Mouse (Mus musculus) erythroblast, embryonic 14.5 days (primary cell): ENCODE measurements around the gene Tada3. TPM values are rescaled to one million over a fixed set of nuclear protein-coding genes. Genes with fewer than 3 reads are reported as not detected.

Source experiments
- H3K27me3 ChIP-seq: 2 replicates; pipeline ENCODE4 v1.6.1; 2012; ENCODE audit warnings: inconsistent platforms; ENCODE audit not compliant: control insufficient read depth
- H3K36me3 ChIP-seq: 2 replicates; pipeline ENCODE4 v1.6.1; 2012; ENCODE audit warnings: mild to moderate bottlenecking, inconsistent platforms; ENCODE audit not compliant: control insufficient read depth
- H3K4me1 ChIP-seq: 2 replicates; pipeline ENCODE4 v1.6.1; 2012; ENCODE audit warnings: inconsistent platforms; ENCODE audit not compliant: control insufficient read depth
- H3K4me3 ChIP-seq: replicated peaks from 2 replicates; pipeline ENCODE3; 2012; ENCODE audit warnings: moderate library complexity, mild to moderate bottlenecking, inconsistent platforms
- H3K9me3 ChIP-seq: 2 replicates; pipeline ENCODE4 v1.6.1; 2012; ENCODE audit warnings: low read length, inconsistent platforms, mixed read lengths; ENCODE audit not compliant: control insufficient read depth
- GATA1 ChIP-seq: IDR thresholded peaks from 2 replicates; pipeline ENCODE4 v1.6.1; 2012; ENCODE audit warnings: low read length, inconsistent platforms, mixed read lengths
- TAL1 ChIP-seq: IDR thresholded peaks from 3 replicates; pipeline ENCODE4 v1.6.1; 2012; ENCODE audit warnings: low read length, inconsistent platforms, mixed read lengths
- polyA plus RNA-seq: library from polyadenylated mRNA; stranded (reverse); fragments of >175 nt; gene quantifications from 2 replicates; pipeline ENCODE4 v1.2.3, GENCODE M21; 2012

Gene Tada3
- polyA plus RNA-seq, 1 experiment, result 15.1 TPM

DNA sequence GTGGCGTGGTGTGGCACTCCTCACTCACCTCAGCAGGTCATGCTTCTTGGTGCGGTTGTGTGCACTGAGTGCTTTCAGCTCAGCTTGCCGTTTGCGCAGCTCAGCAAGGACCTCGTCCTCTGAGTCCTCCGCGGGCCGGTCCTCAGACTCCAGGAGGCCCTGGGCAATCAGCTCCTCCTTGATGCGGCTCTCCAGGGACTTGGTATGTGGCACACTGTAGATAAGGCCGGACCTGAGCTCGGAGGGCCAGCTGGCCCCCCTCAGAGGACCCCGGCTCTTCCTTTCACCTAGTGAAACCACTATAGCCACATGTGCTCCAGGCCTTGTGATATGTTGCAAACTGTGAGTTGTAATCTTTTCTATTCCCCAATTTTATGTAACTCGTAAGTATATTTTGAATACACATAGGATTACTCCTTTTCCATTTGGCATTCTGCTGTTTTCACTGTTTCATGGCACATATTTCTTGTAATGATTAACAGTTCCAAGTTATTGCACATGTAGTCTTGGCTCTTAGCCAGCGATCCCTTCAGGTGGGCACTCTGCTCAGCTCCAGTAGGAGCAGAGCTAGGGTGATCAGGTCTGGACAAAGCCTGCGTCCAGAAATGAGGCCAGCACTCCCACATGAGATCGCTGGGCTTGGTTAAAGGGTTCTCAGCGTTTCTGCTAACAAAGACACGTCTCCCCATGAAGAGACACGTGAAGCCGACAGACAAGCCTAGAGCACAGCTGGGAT lies 7.3 kb downstream of the Tada3 start:
- Histone ChIP-seq H3K36me3 (peaks cover 86% of the 10 kb centered on the region), H3K27me3 (no peaks in the 10 kb centered on the region)

DNA sequence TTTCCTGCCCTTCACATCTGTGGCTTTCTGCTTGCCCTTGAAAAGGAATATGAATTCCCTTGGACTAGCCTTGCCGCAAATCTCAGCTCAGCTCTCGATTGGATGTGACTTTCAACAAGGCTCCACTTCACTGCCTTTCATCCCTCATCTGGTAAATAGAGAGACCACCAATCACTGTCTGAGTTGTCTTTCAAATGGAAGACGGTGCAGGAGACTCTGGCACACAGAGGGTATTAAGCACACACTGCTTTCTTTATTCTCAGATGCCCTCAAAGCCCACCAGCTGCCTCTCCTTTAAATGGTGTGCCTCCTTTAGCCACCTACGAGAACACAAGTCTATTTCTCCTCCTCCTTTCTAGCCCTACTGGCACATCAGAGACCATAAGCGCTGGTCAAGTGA lies 9.1 kb downstream of the Tada3 start:
- Histone ChIP-seq H3K4me3 (no peak overlapping the region), H3K27me3 (no peaks in the 10 kb centered on the region), H3K36me3 (peaks cover 69% of the 10 kb centered on the region), H3K9me3 (no peaks in the 10 kb centered on the region), H3K4me1 (peaks cover 16% of the 10 kb centered on the region)
- no peak for TF ChIP-seq GATA1
- no peak for TF ChIP-seq TAL1

More for the DNA sequence above, 7.3 kb downstream of the Tada3 start:
- peaks cover 29% of the 10 kb centered on the region for H3K4me1 ChIP-seq
- no peak overlapping the region for H3K4me3 ChIP-seq
- TF ChIP-seq TAL1 (no peak), GATA1 (no peak)
- H3K9me3 ChIP-seq, result no peaks in the 10 kb centered on the region

DNA sequence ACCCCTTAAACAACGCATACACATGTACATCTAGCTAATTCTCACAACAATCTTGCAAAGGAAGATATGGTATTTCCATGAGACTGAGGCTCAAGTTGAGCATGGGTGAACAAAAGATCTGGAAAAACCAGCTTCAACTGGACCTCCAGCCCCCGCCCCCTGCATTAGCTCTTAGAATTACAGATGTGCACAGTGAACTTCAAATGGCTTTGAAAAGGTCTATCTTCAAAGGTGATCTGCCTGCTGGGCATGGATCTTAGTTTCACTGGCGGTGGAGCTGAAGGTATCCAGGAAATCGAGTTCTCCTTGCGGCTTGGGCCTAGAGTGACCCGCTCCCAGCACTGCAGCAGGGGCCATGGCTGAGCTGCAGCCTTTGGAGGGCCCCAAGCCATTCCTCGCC lies 9.6 kb downstream of the Tada3 start:
- H3K27me3 ChIP-seq, result no peaks in the 10 kb centered on the region
- H3K4me1 ChIP-seq, result peaks cover 11% of the 10 kb centered on the region
- peaks cover 64% of the 10 kb centered on the region for H3K36me3 ChIP-seq
- H3K9me3 ChIP-seq, result no peaks in the 10 kb centered on the region
- no peak overlapping the region for H3K4me3 ChIP-seq
- TF ChIP-seq TAL1 (no peak), GATA1 (no peak)

DNA sequence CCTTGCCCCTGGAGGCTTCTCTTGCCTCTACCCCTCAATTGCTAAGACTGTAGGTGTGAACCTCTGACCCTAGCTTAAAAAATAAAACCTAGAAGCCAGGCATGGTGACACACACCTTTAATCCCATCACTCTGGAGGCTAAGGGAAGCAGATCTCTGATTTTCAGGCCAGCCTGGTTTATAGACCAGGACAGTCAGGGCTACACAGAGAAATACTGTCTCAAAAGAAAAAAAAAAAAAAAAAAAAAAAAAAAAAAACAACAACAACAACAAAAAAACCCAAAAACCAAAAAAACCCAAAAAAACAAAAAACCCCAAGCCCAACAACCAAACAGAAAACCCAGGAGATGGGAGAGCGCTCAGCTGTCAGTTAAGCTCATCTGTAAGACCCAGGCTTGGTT lies 10.1 kb downstream of the Tada3 start:
- H3K4me3 ChIP-seq, result no peak overlapping the region
- peaks cover 59% of the 10 kb centered on the region for H3K36me3 ChIP-seq
- no peaks in the 10 kb centered on the region for H3K9me3 ChIP-seq
- no peaks in the 10 kb centered on the region for H3K27me3 ChIP-seq
- peaks cover 6% of the 10 kb centered on the region for H3K4me1 ChIP-seq
- no peak for TF ChIP-seq TAL1
- TF ChIP-seq GATA1, result no peak

DNA sequence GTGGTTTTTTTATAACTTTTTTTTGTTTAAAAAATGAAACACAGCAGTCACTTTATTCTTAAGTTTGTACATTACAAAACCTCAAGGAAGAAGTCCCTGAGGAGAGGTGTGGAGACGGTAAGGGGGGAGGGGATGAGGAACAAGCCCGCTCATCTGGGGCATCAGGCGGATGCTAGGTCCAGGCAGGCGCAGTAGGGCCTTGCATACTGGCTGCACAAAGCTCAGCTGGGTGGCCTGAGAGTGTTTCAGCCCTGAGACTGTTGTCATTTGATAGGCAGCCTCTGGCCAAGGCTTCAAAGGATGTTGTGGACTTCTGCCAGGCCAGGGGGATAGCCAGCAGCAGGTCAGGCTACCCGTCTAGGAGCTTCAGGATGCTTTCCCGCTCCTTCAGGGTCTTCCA lies 11.0 kb downstream of the Tada3 start:
- no peaks in the 10 kb centered on the region for H3K27me3 ChIP-seq
- H3K4me1 ChIP-seq, result no peaks in the 10 kb centered on the region; the same call in 1 of the 2 replicates
- no peak for TF ChIP-seq TAL1
- no peak for TF ChIP-seq GATA1
- H3K9me3 ChIP-seq, result no peaks in the 10 kb centered on the region
- no peak overlapping the region for H3K4me3 ChIP-seq
- H3K36me3 ChIP-seq, result peaks cover 50% of the 10 kb centered on the region

DNA sequence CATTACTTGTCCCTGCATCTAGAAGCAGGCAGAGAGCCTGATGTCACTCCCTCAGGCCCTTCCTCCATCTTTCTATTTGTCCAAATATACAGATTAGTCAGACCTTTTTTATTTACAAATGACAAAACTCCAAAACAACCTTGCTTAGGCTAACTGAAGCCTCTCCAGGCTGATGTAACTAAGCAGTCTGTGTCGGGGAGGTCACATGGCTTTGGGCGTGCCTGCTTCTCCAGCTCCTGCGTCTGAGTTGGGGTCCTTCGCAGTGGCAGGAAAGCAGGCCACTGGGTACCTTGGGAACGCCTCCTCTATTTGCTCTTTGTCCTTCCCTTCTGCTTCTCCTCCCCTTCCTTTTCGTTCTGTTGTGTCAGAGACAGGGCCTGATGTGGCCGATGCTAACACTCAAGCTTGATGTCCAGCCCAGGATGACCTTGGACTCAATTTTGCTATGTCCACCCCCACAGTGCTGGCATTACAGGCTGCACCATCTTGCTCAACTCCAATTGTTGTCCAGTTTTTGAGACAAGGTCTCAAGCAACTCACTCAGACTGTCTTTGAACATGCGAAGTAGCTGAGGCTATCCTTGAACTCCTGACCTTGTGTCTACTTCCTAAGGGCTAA lies 13.1 kb downstream of the Tada3 start:
- Histone ChIP-seq H3K27me3 (no peaks in the 10 kb centered on the region), H3K36me3 (peaks cover 29% of the 10 kb centered on the region), H3K4me1 (no peaks in the 10 kb centered on the region; the same call in 1 of the 2 replicates), H3K9me3 (no peaks in the 10 kb centered on the region), H3K4me3 (no peak overlapping the region)
- TF ChIP-seq GATA1 (no peak), TAL1 (no peak)

DNA sequence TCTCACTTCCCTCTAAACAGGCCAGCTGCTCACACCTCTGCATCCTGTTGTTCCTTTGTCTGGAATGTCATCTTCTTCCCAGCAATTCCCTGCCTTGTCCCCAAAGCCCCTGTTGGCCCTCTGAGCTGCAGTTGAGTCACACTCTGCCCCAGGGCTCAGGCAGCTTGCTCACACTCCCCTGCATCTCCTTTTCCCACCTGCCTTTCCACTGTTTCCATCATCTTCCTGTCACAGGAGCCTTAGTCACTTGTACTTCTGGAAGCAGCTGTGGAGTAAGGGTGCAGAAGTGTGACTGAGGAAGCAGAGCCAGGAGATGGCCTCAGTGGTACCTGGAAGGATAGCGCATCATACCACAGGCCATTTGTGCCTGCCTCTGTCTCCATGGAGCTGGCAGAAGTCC lies 15.4 kb downstream of the Tada3 start:
- no peak for TF ChIP-seq TAL1
- TF ChIP-seq GATA1, result no peak
- Histone ChIP-seq H3K9me3 (no peaks in the 10 kb centered on the region), H3K4me1 (no peaks in the 10 kb centered on the region; the same call in 1 of the 2 replicates), H3K27me3 (no peaks in the 10 kb centered on the region; the same call in 1 of the 2 replicates), H3K4me3 (no peak overlapping the region), H3K36me3 (peaks cover 10% of the 10 kb centered on the region)

DNA sequence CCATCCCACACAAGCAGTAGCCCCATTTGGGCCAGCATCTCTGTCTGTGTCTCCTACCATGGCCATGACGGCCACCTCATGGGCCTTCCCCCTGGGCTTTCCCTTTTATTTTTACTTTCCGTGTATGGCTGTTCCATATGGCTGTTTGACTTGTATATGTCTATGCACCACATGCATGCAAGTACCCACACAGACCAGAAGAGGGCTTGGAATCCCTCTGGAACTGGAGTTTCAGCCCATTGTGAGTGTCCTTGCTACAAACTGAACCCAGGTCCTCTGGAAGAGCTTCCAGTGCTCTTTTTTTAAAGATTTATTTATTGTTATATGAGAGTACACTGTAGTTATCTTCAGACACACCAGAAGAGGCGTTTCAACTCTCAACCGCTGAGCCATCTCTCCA lies 16.2 kb downstream of the Tada3 start:
- Histone ChIP-seq H3K27me3 (no peaks in the 10 kb centered on the region; the same call in 1 of the 2 replicates), H3K36me3 (peaks cover 3% of the 10 kb centered on the region; the same call in 1 of the 2 replicates), H3K4me1 (no peaks in the 10 kb centered on the region; the same call in 1 of the 2 replicates), H3K4me3 (no peak overlapping the region), H3K9me3 (no peaks in the 10 kb centered on the region)
- TF ChIP-seq GATA1, result no peak
- TF ChIP-seq TAL1, result no peak

DNA sequence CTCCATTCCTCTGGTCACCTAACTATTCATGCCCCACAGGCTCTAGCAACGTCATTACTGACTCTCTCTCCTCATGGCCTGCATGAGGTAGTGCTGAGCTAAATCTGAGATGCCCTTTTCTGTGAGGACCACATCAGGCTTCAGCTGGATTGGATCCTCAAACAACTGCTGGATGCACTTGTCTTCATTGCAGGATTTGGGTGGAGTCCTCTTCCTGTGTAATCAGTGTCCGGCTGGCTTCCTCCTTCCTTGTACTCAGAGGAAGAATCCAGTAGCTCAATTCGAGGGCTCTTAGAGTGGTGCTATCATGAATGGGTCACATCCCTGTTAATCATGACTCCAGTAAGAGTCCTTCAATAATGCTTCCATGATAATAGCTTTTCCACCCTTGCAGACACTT lies 24.0 kb downstream of the Tada3 start:
- peaks cover 2% of the 10 kb centered on the region for H3K27me3 ChIP-seq
- no peaks in the 10 kb centered on the region for H3K9me3 ChIP-seq
- TF ChIP-seq TAL1 (no peak), GATA1 (no peak)
- no peaks in the 10 kb centered on the region for H3K36me3 ChIP-seq
- no peaks in the 10 kb centered on the region for H3K4me1 ChIP-seq
- H3K4me3 ChIP-seq, result no peak overlapping the region

DNA sequence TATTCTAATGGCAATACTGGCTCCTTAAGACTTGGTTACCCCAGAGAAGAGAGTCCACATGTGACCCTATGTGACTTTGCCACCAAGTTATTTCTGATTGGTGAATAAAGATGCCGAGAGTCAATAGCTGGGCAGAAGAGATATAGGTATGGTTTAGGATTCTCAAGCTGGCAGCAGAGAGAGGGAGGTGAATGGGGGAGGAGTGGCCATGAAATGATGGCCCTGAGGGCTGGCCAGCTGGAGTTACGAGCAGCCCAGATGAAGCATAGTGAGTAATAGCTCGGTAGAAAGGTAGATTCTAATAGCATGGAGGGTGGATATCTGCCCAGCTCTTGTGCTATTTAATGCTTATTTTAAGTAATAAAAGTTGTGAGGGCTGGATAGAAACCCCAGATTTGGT lies 24.9 kb downstream of the Tada3 start:
- TF ChIP-seq TAL1, result no peak
- no peak for TF ChIP-seq GATA1
- Histone ChIP-seq H3K36me3 (no peaks in the 10 kb centered on the region), H3K27me3 (peaks cover 2% of the 10 kb centered on the region), H3K4me3 (no peak overlapping the region), H3K9me3 (no peaks in the 10 kb centered on the region), H3K4me1 (no peaks in the 10 kb centered on the region)
